Mouse (Mus musculus): ENCODE data around the gene Zscan26. TPM values are rescaled to one million over a fixed set of nuclear protein-coding genes. Genes with fewer than 3 reads are reported as not detected.
"Not testable (repeated sequence)": the region's sequence is repeated elsewhere in the genome, so short reads cannot be mapped to it uniquely, and the experiment has no call there.

The Zscan26 gene
- 23.4 and 26.2 TPM in 2 replicates for polyA plus RNA-seq (2016; fragmentation: Nextera tagmentation; extraction: Ambion mirVana)

DNA sequence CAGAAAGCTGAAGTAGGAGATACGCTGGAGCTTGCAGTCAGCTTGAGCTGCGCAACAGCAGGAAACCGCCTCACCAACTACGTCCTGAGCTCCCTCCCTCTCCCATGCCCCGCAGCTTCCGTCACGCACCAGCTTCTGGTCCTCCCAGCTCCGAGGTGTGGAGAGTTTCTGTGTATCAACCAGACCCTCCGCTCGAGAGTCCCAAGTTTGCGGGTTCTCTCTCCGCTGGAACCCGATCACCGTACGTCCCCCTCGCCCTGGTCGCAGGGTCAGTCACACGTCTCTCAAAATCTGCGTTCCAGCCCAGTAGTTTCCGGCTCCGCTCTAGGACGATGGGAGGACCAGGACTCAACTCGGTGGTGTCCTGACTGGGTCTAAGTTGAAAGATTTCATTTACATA is at the start of gene Zscan26:
Gene Zscan26, minus strand, starts transcription at position 282 of the 400 bp plus-strand sequence.
- H3K27ac ChIP-seq: peak within 1 kb of the TSS; percentile 58; the same call in 1 of the 2 replicates
- H3K9me3 ChIP-seq (replicated peaks): no peaks in the 10 kb centered on the region
- 0 out of 2 replicates have a peak, but pooled peaks cover 2% of the 10 kb centered on the region for H3K36me3 ChIP-seq
- H3K4me2 ChIP-seq (replicated peaks): peak within 1 kb of the TSS; percentile 77
- 1% methylated on average over 23 of the region's 23 CpGs for WGBS
- ATAC-seq (ENCODE audit: low FRiP score): peak; percentile 93
- H3K4me3 ChIP-seq: peak within 1 kb of the TSS; percentile 64
- H3K4me1 ChIP-seq: peaks cover 10% of the 10 kb centered on the region
- H3K9ac ChIP-seq: peak within 1 kb of the TSS; percentile 68
- H3K27me3 ChIP-seq: peaks cover 11% of the 10 kb centered on the region

DNA sequence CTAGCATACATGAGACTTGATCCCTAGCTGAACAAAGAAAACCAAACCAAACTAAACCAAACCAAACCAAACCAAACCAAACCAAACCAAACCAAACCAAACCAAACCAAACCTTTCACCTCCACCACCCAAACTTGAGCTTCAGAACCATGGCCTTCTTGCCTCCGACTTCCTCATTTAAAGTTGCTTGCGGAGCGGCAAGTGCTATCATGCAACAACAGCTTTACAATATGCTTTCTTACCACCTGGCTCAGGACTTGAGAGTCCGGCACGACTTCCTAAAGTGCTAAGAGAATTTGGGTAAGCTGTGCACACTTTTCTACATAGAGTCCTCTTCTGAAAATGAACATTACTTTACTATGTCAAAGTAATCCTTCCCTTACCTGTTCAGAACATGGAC is 48.8 kb upstream of the Zscan26 start:
- H3K4me1 ChIP-seq: no peaks in the 10 kb centered on the region
- no peaks in the 10 kb centered on the region for H3K9me3 ChIP-seq (replicated peaks)
- WGBS: 88% methylated on average over 5 of the region's 5 CpGs
- no peak overlapping the region for H3K27ac ChIP-seq
- no peak for ATAC-seq (ENCODE audit: low FRiP score)
- no peak overlapping the region for H3K9ac ChIP-seq
- no peak overlapping the region for H3K4me2 ChIP-seq (replicated peaks)
- H3K36me3 ChIP-seq: no peaks in the 10 kb centered on the region
- no peak overlapping the region for H3K4me3 ChIP-seq
- H3K27me3 ChIP-seq: no peaks in the 10 kb centered on the region

DNA sequence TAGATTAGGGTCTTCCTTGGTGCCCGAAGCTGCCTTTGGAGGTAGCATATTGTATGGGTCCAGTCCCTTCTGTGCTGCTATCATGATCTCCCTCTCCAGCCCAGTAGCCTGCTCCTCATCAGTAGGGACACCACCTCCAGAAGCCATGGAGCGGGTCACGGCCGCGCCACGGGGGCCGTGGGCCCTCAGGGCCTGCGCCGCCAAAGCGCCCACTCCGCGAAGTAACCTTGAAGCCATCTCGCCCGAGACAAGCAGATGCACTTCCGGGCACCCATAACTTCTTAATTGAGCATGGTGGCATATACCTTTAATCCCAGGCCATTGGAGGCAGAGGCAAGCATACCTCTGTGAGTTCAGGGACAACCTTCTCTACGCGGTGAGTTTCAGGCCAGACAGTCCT is 47.7 kb upstream of the Zscan26 start, which contains the start of gene Gm11273:
Gene Gm11273, minus strand, starts transcription at position 237 of the 400 bp plus-strand sequence.
- H3K4me2 ChIP-seq (replicated peaks); H3K27ac ChIP-seq; H3K27me3 ChIP-seq; H3K9ac ChIP-seq; H3K9me3 ChIP-seq (replicated peaks); H3K4me1 ChIP-seq; H3K4me3 ChIP-seq; H3K36me3 ChIP-seq; ATAC-seq (ENCODE audit: low FRiP score): not testable (repeated sequence)
- WGBS: 92% methylated on average over 17 of the region's 17 CpGs

DNA sequence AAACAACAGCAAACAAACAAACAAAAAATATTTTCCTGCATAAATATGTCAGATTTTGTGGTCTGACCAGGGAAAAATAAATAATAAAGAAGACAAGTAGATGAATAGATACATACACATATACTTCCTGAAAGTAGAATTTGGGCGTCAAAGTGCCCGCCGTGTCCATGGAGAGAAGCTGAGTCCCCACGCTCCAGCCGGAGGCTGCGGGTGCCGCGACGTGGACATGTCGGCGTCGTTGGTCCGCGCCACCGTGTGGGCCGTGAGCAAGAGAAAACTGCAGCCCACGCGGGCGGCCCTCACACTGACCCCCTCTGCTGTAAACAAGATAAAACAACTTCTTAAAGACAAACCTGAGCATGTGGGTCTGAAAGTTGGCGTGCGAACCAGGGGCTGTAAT is 41.5 kb upstream of the Zscan26 start, which contains the start of gene AK157302:
Gene AK157302, plus strand, starts transcription at position 144 of the 400 bp plus-strand sequence.
- no peaks in the 10 kb centered on the region for H3K4me1 ChIP-seq
- no peak within 1 kb of the TSS for H3K4me2 ChIP-seq (replicated peaks)
- H3K27ac ChIP-seq: no peak within 1 kb of the TSS
- H3K36me3 ChIP-seq: no peaks in the 10 kb centered on the region
- no peak for ATAC-seq (ENCODE audit: low FRiP score)
- no peak within 1 kb of the TSS for H3K4me3 ChIP-seq
- no peaks in the 10 kb centered on the region for H3K9me3 ChIP-seq (replicated peaks)
- no peak within 1 kb of the TSS for H3K9ac ChIP-seq
- H3K27me3 ChIP-seq: no peaks in the 10 kb centered on the region
- 91% methylated on average over 18 of the region's 21 CpGs for WGBS

DNA sequence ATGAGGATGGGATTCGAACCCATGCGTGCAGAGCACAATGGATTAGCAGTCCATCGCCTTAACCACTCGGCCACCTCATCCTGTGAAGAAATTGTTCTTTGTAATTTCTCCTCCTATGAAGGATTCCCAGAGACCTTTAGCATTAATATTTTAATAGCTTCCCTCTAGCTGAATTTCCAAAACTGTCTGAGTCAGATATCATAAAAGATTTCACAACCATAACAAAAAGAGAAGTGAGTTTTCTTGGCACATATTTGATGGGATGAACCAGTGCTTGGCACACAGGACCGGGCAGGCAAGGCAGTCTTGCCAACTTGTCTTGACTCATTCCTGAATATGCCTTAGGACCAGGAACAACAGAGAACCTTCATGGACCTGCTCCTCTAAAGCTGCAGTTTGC is 39.3 kb upstream of the Zscan26 start:
- Histone ChIP-seq H3K27ac (no peak overlapping the region), H3K4me1 (no peaks in the 10 kb centered on the region), H3K36me3 (no peaks in the 10 kb centered on the region), H3K27me3 (no peaks in the 10 kb centered on the region), H3K4me2 (replicated peaks) (no peak overlapping the region), H3K4me3 (no peak overlapping the region), H3K9ac (no peak overlapping the region), H3K9me3 (replicated peaks) (no peaks in the 10 kb centered on the region)
- WGBS: 94% methylated on average over 5 of the region's 5 CpGs
- no peak for ATAC-seq (ENCODE audit: low FRiP score)

DNA sequence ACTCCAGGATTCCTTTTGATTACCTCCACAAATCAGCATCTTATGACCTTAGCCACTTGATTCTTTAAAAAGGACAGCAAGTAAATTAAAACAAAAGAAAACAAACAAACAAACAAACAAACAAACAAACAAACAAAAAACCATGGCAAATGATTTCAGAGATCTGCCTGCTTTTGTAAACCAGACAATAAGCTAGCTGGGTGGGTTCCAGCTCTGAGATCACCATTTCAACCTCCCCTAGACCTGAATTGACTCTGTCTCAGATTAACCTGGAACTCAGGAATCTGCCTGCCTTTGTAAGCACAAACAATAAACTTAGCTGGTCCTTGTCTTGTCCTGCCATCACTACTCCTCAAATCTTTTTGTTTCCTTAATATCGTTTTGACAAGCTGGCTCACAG is 33.4 kb upstream of the Zscan26 start:
- peaks cover 24% of the 10 kb centered on the region for H3K36me3 ChIP-seq
- H3K9me3 ChIP-seq (replicated peaks): no peaks in the 10 kb centered on the region; the same call in 1 of the 2 replicates
- no peak overlapping the region for H3K9ac ChIP-seq
- ATAC-seq (ENCODE audit: low FRiP score): no peak
- no peak overlapping the region for H3K4me2 ChIP-seq (replicated peaks)
- no peaks in the 10 kb centered on the region for H3K27me3 ChIP-seq
- WGBS: 85% methylated on average over 1 of the region's 1 CpGs
- no peak overlapping the region for H3K4me3 ChIP-seq
- no peak overlapping the region for H3K27ac ChIP-seq
- H3K4me1 ChIP-seq: no peaks in the 10 kb centered on the region

DNA sequence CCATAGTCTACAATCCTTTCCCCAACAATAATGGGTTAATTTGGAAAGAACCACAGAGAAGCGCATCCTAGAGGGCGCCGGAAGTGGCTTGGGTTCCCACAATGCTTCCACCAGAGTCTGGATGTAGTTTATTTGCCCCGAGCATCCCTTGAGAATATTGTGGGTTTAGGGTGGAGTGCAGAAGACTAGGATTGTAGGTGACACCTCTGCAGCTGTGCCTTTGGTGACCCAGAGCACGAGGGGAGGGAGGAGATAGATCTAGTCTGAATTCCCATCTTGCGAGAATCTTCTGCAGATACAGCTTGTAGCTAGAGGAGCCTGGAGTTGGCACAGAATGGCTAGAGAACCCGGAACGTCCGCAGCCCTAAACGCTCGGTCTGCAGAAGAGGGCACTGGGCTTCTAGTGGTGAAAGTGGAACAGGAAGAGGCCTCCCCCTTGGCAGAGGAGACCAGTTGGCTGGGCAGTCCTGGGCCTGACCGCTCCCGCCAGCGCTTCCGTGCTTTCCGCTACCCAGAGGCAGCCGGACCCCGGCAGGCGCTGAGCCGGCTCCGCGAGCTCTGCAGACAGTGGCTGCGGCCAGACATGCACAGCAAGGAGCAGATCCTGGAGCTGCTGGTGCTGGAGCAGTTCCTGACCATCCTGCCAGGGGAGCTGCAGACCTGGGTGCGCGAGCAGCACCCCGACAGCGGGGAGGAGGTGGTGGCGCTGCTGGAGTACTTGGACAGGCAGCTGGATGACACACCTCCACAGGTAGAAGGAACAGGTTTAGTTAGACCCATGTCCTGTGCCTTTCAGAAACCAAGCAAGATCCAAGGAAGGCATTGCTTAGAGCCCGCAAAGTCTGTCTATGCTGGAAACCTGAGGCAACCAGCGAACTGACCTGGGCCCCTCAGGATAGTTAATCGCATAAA is 25.5 kb upstream of the Zscan26 start, which contains the start of the genes Zkscan4 and Gm10065:
Gene Zkscan4, plus strand, starts transcription at position 149 of the 912 bp plus-strand sequence.
Gene Gm10065, minus strand, starts transcription at position 683 of the 912 bp plus-strand sequence.
- H3K4me2 ChIP-seq (replicated peaks): peak within 1 kb of the TSS; percentile 67
- peak within 1 kb of the TSS; percentile 76 for H3K27ac ChIP-seq
- H3K4me1 ChIP-seq; H3K27me3 ChIP-seq; H3K36me3 ChIP-seq; H3K9me3 ChIP-seq (replicated peaks): not testable (repeated sequence)
- peak within 1 kb of the TSS; percentile 55 for H3K4me3 ChIP-seq
- 4% methylated on average over 31 of the region's 31 CpGs for WGBS
- peak; percentile 90 for ATAC-seq (ENCODE audit: low FRiP score)
- H3K9ac ChIP-seq: peak within 1 kb of the TSS; percentile 64

DNA sequence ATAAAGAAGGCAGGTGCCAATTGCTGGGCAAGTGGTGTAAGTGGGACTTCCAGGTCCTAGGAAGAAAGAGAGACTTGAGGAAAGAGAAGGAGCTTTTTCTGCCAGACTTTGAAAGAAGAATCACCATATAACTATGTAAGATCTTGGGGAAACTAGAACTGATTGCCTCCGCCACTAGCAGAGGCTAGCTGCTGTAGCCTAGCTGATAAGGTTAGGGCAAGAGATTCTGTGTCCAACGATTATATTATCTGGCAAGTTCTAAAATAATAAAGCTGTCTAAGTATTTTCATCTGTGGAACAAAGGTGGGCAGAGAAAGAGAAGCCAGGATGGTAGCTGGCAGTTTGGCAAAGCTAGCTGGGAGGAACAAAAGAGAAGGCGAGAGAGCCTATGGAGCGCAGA is 18.9 kb upstream of the Zscan26 start:
- Histone ChIP-seq H3K9ac (no peak overlapping the region), H3K9me3 (replicated peaks) (no peaks in the 10 kb centered on the region), H3K4me3 (no peak overlapping the region), H3K27ac (no peak overlapping the region), H3K36me3 (no peaks in the 10 kb centered on the region), H3K4me2 (replicated peaks) (no peak overlapping the region), H3K4me1 (0 out of 2 replicates have a peak, but pooled peaks cover 9% of the 10 kb centered on the region), H3K27me3 (0 out of 2 replicates have a peak, but pooled peaks cover 4% of the 10 kb centered on the region)
- WGBS: 33% methylated on average over 4 of the region's 4 CpGs
- no peak for ATAC-seq (ENCODE audit: low FRiP score)

DNA sequence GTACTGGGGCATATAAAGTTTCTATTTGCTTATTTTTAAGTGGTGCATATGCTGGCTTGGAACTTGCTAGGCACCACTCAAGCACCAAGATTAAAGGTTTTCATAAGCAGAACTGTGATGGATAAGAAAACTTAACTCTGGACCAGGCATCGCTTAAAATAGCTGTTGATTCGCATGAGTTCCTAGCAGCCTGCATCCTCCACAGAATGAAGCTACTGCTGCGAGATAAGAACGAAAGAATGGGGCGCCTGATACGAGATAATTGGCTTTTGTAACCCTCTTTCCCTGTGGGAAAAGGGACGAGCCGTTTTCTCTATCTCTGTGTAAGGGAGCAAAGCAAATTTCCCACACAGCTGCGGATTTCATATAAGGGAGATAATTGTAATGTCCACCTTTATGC is 15.6 kb upstream of the Zscan26 start:
- WGBS: 22% methylated on average over 9 of the region's 9 CpGs
- Histone ChIP-seq H3K4me3 (no peak overlapping the region), H3K9me3 (replicated peaks) (no peaks in the 10 kb centered on the region), H3K27me3 (0 out of 2 replicates have a peak, but pooled peaks cover 4% of the 10 kb centered on the region), H3K4me1 (0 out of 2 replicates have a peak, but pooled peaks cover 9% of the 10 kb centered on the region), H3K36me3 (no peaks in the 10 kb centered on the region), H3K4me2 (replicated peaks) (peak overlapping the region; percentile 78; the same call in 1 of the 2 replicates), H3K27ac (no peak overlapping the region), H3K9ac (no peak overlapping the region)
- no peak for ATAC-seq (ENCODE audit: low FRiP score)

DNA sequence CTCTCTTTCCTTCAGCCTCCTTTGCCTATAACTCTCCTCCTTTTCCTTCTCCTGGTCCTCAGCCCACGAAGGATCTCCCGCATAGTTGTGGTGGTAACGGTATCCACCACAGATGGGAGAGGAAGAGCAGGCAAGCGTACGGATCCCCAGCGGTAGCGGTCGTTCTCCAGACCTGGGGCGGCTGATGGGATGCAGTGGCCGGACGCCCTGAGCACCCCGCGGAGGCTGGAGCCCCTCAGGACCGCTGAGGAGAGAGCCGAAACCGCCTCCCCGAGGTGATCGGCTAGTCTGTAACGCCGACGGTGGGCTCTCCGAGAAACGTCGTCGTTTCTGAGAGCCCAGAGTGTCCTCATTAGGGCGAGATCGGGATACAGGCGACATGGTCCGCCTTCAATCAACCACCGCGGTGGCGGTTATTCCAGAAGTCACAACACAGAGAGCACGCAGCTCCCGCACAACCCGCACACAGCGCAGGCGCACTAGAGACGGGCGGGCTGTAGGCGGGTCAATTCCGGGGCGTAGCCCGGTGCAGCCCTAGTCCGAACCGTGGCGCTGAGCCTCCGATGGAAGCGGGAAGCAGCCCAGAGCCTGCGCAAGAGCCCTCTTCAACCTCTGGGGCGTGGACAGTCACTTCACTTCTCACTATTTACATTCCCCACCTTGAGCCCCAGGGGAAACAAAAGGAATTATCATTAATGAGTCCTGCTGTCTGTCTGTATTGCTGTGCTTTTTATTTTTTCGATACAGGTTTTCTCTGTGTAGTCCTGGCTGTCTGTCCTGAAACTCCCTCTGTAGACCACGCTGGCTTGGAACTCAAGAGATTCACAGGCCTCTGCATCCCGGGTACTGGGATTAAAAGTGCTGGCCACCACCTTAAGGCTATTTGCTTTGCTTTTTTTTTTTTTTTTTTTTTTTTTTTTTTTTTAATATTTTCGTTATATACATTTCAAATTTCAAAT is 14.8 kb upstream of the Zscan26 start, which contains the start of gene Nkapl:
Gene Nkapl, minus strand, starts transcription at position 449 of the 959 bp plus-strand sequence.
- peak; percentile 99 for ATAC-seq (ENCODE audit: low FRiP score)
- 0 out of 2 replicates have a peak, but pooled peaks cover 9% of the 10 kb centered on the region for H3K4me1 ChIP-seq
- H3K9ac ChIP-seq: peak within 1 kb of the TSS; percentile 71
- no peaks in the 10 kb centered on the region for H3K36me3 ChIP-seq
- peak within 1 kb of the TSS; percentile 53 for H3K4me3 ChIP-seq
- peak within 1 kb of the TSS; percentile 78 for H3K4me2 ChIP-seq (replicated peaks)
- no peaks in the 10 kb centered on the region for H3K9me3 ChIP-seq (replicated peaks)
- under 1% methylated on average over 53 of the region's 54 CpGs for WGBS
- H3K27ac ChIP-seq: peak within 1 kb of the TSS; percentile 70
- H3K27me3 ChIP-seq: 0 out of 2 replicates have a peak, but pooled peaks cover 4% of the 10 kb centered on the region

DNA sequence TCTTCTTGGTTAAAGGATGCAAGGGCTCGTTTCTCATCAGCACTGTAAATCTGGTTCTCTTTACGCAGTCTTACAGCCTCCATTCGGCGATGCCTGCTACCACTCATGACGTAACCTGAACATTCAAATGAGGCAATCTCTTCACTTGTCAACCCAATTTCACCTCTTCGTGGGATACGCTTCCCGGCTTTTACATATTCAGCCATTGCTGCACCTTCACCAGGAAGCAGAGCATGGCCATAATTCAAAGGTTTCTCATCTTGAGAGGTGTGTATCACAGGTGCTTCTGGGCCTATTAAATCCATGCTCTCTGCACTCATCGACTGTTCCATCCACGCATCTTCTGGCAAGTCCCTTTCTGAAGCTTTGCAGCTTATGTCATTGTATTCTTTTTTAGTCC is 13.8 kb upstream of the Zscan26 start:
- no peak overlapping the region for H3K27ac ChIP-seq
- H3K9me3 ChIP-seq (replicated peaks): no peaks in the 10 kb centered on the region
- WGBS: 84% methylated on average over 10 of the region's 10 CpGs
- no peak for ATAC-seq (ENCODE audit: low FRiP score)
- H3K4me2 ChIP-seq (replicated peaks): 0 out of 2 replicates have a peak overlapping the region, but pooled peaks have one; percentile 78
- H3K36me3 ChIP-seq: no peaks in the 10 kb centered on the region
- no peak overlapping the region for H3K9ac ChIP-seq
- H3K27me3 ChIP-seq: 0 out of 2 replicates have a peak, but pooled peaks cover 4% of the 10 kb centered on the region
- H3K4me1 ChIP-seq: 0 out of 2 replicates have a peak, but pooled peaks cover 9% of the 10 kb centered on the region
- no peak overlapping the region for H3K4me3 ChIP-seq

All from hindbrain, embryonic 12.5 days (tissue).